Mouse (Mus musculus) forebrain, embryonic 16.5 days (tissue): ENCODE results near the gene Cebpe. TPM values are rescaled to one million over a fixed set of nuclear protein-coding genes. Genes with fewer than 3 reads are reported as not detected.

Experiments
- ATAC-seq: fragments of 200-750 bp; cut with Nextera tagmentation; 2 replicates; pipeline ENCODE4 v1.8.0; 2017; ENCODE audit warnings: mild to moderate bottlenecking, moderate library complexity
- H3K27ac ChIP-seq: fragments of 300-500 bp; sonication (generic); 2 replicates; pipeline ENCODE4 v1.5.1; 2014; ENCODE audit warnings: low read length, control low read depth
- H3K27me3 ChIP-seq: fragments of 300-500 bp; sonication (generic); replicated peaks from 2 replicates; pipeline ENCODE4 v1.6.1; 2014; ENCODE audit warnings: low read length; ENCODE audit not compliant: control insufficient read depth, insufficient read depth
- H3K36me3 ChIP-seq: fragments of 300-500 bp; sonication (generic); 2 replicates; pipeline ENCODE4 v1.6.1; 2014; ENCODE audit not compliant: control insufficient read depth, insufficient read depth
- H3K4me1 ChIP-seq: fragments of 300-500 bp; sonication (generic); replicated peaks from 2 replicates; pipeline ENCODE4 v1.6.1; 2014; ENCODE audit warnings: low read length; ENCODE audit not compliant: control insufficient read depth, insufficient read depth
- H3K4me2 ChIP-seq: fragments of 300-500 bp; sonication (generic); 2 replicates; pipeline ENCODE4 v1.6.1; 2014; ENCODE audit warnings: mild to moderate bottlenecking, low read length, control low read depth
- H3K4me3 ChIP-seq: fragments of 300-500 bp; sonication (generic); replicated peaks from 2 replicates; pipeline ENCODE4 v1.5.1; 2014; ENCODE audit warnings: mild to moderate bottlenecking, low read length, control low read depth
- H3K9ac ChIP-seq: fragments of 300-500 bp; sonication (generic); replicated peaks from 2 replicates; pipeline ENCODE4 v1.6.1; 2014; ENCODE audit warnings: low read depth, low read length, control low read depth
- H3K9me3 ChIP-seq: fragments of 300-500 bp; sonication (generic); 2 replicates; pipeline ENCODE4 v1.6.1; 2016; ENCODE audit warnings: low read length; ENCODE audit not compliant: control insufficient read depth
- WGBS: fragments of 180-500 bp; shearing (Covaris S2); extraction: QIAGEN DNeasy Blood & Tissue Kit; methylation state at CpG from one replicate; pipeline ENCODE4 v1.1.7; 2014; 5-methylcytosine and 5-hydroxymethylcytosine counted together
- polyA plus RNA-seq: library from polyadenylated mRNA; unstranded; fragments of >200 nt; fragmentation: Nextera tagmentation; extraction: Ambion mirVana; gene quantifications from 2 replicates; pipeline ENCODE4 v1.2.1, GENCODE M21; 2015

The Cebpe gene
- polyA plus RNA-seq, 1 experiment from 2014 or later: not detected

- ATAC-seq: no peak
- Histone ChIP-seq H3K27me3 (no peaks in the 10 kb centered on the region), H3K4me2 (no peak overlapping the region), H3K27ac (no peak overlapping the region), H3K4me1 (no peaks in the 10 kb centered on the region), H3K4me3 (no peak overlapping the region), H3K9me3 (no peaks in the 10 kb centered on the region), H3K36me3 (peaks cover 10% of the 10 kb centered on the region), H3K9ac (no peak overlapping the region)
- WGBS: 80% methylated on average over 6 of the region's 6 CpGs
Measured at GRCm38 (mm10) chr14:54695042-54695441, 16.9 kb downstream of the Cebpe start.

DNA sequence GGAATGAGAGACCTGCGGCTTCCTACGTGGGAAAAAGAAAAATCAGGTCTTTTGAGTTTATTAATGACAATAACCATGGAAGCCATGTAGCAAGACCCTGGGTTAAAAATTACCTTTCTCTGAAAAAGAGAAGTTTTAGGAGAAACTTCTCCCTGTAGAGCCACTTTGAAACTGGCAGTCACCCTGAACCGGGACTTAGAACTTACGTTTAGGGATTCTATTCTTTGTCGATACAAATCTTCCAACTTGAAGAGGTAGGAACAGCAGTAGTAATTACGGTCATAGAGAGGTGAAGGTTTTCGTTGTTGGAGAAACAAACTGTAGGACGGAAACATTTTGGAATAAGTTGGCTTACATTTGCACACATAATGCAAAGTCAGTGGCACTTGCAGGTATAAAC lies 24.7 kb downstream of the Cebpe start:
- Histone ChIP-seq H3K9ac (peak overlapping the region; percentile 60), H3K27me3 (no peaks in the 10 kb centered on the region), H3K27ac (peak overlapping the region; percentile 52; the same call in 1 of the 2 replicates), H3K4me2 (peak overlapping the region; percentile 70), H3K4me1 (peaks cover 29% of the 10 kb centered on the region), H3K36me3 (peaks cover 13% of the 10 kb centered on the region; the same call in 1 of the 2 replicates), H3K9me3 (no peaks in the 10 kb centered on the region), H3K4me3 (peak overlapping the region; percentile 92)
- ATAC-seq: no peak
- WGBS: 5% methylated on average over 8 of the region's 8 CpGs

DNA sequence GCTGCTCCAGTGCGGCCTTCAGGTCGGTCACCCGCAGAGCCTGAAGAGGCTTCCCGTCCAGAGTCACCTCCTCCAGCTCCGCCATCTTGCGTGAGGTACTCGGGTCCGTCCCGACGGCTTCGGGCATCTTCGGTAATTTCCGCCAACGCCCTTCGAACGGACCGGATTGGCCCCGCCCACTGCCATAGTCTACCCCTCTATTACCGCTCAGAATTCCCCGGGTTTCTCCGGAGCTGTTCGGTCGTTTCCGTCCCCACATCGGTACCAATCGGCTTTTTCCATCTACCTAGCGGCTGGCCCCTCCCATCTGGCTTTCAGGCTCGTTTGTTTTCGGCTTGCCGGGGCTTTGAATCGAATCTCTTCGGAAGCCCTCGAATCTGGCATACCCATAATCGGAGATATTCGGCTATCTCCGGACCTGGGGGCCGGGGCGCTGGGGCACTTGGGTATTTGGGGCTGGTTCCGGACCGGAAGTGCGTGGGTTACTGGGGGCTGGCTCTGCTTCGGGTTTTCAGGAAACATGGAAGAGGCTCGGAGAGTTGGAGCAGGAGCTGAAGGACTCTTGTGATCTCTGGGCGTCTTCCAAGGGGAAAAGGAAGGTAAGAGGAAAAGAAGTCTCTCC lies 25.3 kb downstream of the Cebpe start, which contains the start of gene Acin1:
Acin1 (minus strand) TSS at position 410 of the 622 bp plus-strand sequence.
- peak; percentile 98 for ATAC-seq
- Histone ChIP-seq H3K9me3 (no peaks in the 10 kb centered on the region), H3K27me3 (no peaks in the 10 kb centered on the region), H3K27ac (peak within 1 kb of the TSS; percentile 94), H3K4me3 (peak within 1 kb of the TSS; percentile 92), H3K4me2 (peak within 1 kb of the TSS; percentile 92), H3K9ac (peak within 1 kb of the TSS; percentile 90), H3K4me1 (peaks cover 29% of the 10 kb centered on the region), H3K36me3 (peaks cover 13% of the 10 kb centered on the region; the same call in 1 of the 2 replicates)
- under 1% methylated on average over 44 of the region's 44 CpGs for WGBS

DNA sequence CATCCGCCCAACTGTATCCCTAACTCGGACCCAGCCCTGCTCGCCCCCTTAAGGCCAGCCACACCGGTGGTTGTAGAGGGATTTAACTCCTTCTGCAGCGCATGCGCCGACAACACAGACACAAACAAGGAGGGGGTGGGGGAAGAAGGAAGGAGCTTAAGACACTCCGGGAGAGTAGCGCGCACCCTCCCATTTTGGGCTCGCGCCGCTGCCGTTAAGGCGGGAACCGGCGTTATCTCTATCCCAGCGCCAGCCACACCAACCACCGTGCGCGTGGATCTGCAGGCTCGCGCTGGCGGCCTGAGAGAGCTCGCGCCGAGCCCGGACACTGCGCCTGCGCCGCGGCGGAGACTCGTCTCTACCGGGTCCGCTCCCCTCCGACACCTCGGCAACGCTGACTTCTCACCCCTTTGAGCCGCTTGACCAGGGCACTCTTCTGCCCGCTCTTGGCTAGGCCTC lies 25.9 kb downstream of the Cebpe start, which contains the start of gene 1700123O20Rik:
1700123O20Rik (plus strand) TSS at position 154 of the 459 bp plus-strand sequence.
- under 1% methylated on average over 41 of the region's 41 CpGs for WGBS
- peak within 1 kb of the TSS; percentile 92 for H3K4me2 ChIP-seq

GRCm38 (mm10) chr14:54685471-54685870 lies 26.5 kb downstream of the Cebpe start:
- Histone ChIP-seq H3K36me3 (peaks cover 11% of the 10 kb centered on the region; the same call in 1 of the 2 replicates), H3K4me2 (peak overlapping the region; percentile 92), H3K4me3 (peak overlapping the region; percentile 92), H3K9ac (peak overlapping the region; percentile 90), H3K27ac (no peak overlapping the region), H3K9me3 (no peaks in the 10 kb centered on the region), H3K4me1 (peaks cover 29% of the 10 kb centered on the region), H3K27me3 (no peaks in the 10 kb centered on the region)
- ATAC-seq: no peak
- 12% methylated on average over 8 of the region's 8 CpGs for WGBS

More for the DNA sequence above, 25.9 kb downstream of the Cebpe start, which contains the start of gene 1700123O20Rik:
- Histone ChIP-seq H3K27me3 (no peaks in the 10 kb centered on the region), H3K4me1 (peaks cover 29% of the 10 kb centered on the region), H3K27ac (peak within 1 kb of the TSS; percentile 94), H3K9ac (peak within 1 kb of the TSS; percentile 90), H3K4me3 (peak within 1 kb of the TSS; percentile 92), H3K36me3 (peaks cover 13% of the 10 kb centered on the region; the same call in 1 of the 2 replicates), H3K9me3 (no peaks in the 10 kb centered on the region)
- peak; percentile 65 for ATAC-seq

- ATAC-seq: no peak
- no peaks in the 10 kb centered on the region for H3K9me3 ChIP-seq
- WGBS: 83% methylated on average over 3 of the region's 3 CpGs
- no peak overlapping the region for H3K4me2 ChIP-seq
- no peak overlapping the region for H3K9ac ChIP-seq
- peaks cover 16% of the 10 kb centered on the region for H3K4me1 ChIP-seq
- no peak overlapping the region for H3K4me3 ChIP-seq
- no peaks in the 10 kb centered on the region for H3K27me3 ChIP-seq
- H3K36me3 ChIP-seq: peaks cover 11% of the 10 kb centered on the region
- H3K27ac ChIP-seq: no peak overlapping the region
Measured at GRCm38 (mm10) chr14:54682396-54682795, 29.6 kb downstream of the Cebpe start.

DNA sequence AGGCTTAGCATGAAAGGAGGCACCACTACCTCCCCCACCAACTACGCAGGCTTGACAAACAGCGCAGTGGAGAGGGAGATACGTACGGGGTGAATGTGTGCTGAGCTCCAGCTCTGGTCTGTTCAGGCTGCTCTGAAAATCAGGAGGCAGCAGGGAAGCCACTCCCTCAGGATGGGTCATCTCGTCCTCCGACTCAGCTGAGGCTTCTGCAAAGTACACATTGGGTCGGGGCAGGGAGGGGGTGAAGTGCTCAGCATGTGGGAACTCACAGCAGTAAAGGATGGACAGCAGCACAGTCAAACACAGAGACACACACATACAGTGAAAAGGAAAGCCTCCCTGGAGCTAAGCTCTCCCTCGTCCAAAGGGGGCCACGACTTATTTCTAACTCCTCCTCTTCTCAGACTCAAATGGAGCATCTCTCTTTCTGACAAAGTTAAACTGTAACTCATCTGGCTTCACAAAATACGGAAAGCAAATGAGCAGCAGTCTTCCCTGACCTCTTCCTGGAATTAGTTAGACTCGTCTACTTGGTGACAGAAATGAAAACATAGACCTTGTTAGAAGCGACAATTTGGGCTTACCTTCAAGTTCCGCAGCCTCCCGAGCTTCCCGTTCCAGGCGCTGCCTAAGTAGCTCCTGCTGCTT lies 33.2 kb downstream of the Cebpe start:
- H3K4me2 ChIP-seq: no peak overlapping the region
- H3K9me3 ChIP-seq: no peaks in the 10 kb centered on the region
- no peak for ATAC-seq

GRCm38 (mm10) chr14:54676290-54676689 lies 35.7 kb downstream of the Cebpe start:
- Histone ChIP-seq H3K9ac (no peak overlapping the region), H3K4me3 (no peak overlapping the region), H3K27me3 (no peaks in the 10 kb centered on the region), H3K27ac (no peak overlapping the region), H3K9me3 (no peaks in the 10 kb centered on the region), H3K4me2 (no peak overlapping the region), H3K36me3 (peaks cover 24% of the 10 kb centered on the region), H3K4me1 (no peaks in the 10 kb centered on the region)
- ATAC-seq: no peak
- 84% methylated on average over 5 of the region's 5 CpGs for WGBS

More for the DNA sequence above, 33.2 kb downstream of the Cebpe start:
- Histone ChIP-seq H3K4me3 (no peak overlapping the region), H3K36me3 (peaks cover 17% of the 10 kb centered on the region), H3K9ac (no peak overlapping the region), H3K27ac (no peak overlapping the region), H3K27me3 (no peaks in the 10 kb centered on the region), H3K4me1 (0 out of 2 replicates have a peak, but pooled peaks cover 2% of the 10 kb centered on the region)
- 89% methylated on average over 16 of the region's 16 CpGs for WGBS

DNA sequence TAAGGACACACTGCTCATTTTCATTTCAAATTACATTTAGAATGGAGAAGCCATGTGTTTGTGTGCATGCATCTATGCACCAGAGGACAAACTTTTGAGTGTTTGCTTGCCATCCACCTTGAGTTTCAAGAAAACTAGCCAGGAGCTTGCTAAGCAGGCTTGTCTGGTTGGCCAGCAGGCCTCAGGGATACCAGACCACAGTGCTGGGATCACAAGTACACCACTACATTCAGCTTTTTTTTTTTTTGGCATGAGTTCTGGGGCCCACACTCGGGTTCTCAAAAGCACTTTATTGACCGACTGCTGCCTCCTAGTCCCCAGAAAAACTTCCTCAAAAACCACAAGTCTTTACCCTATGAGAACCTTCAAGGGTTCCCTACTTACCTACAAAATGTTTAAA lies 37.7 kb downstream of the Cebpe start:
- H3K9ac ChIP-seq: no peak overlapping the region
- H3K36me3 ChIP-seq: peaks cover 26% of the 10 kb centered on the region
- no peak overlapping the region for H3K4me3 ChIP-seq
- no peak overlapping the region for H3K27ac ChIP-seq
- no peak for ATAC-seq
- no peaks in the 10 kb centered on the region for H3K9me3 ChIP-seq
- H3K27me3 ChIP-seq: no peaks in the 10 kb centered on the region
- no peak overlapping the region for H3K4me2 ChIP-seq
- H3K4me1 ChIP-seq: no peaks in the 10 kb centered on the region
- WGBS: 68% methylated on average over 2 of the region's 2 CpGs
